Mouse (Mus musculus) spleen, postnatal 4 days (tissue): ENCODE measurements around the gene Arhgef12.
"Not testable (repeated sequence)": the region's sequence is repeated elsewhere in the genome, so short reads cannot be mapped to it uniquely, and the experiment has no call there.

Experiments
- DNase-seq, 2 experiments: peaks; one replicate each; pipeline ENCODE4 v3.0.0; 2022; ENCODE audit warnings: low spot score in 2 of 2

Arhgef12 gene

GRCm38 (mm10) chr9:43107187-43107517, at the start of gene Arhgef12:
Arhgef12 (minus strand) TSS chr9:43107239.
- no peak for DNase-seq

GRCm38 (mm10) chr9:43155960-43156359, 48.9 kb upstream of the Arhgef12 start:
- DNase-seq: no peak

- DNase-seq: no peak
Measured at GRCm38 (mm10) chr9:43151779-43152178, 44.7 kb upstream of the Arhgef12 start.

DNA sequence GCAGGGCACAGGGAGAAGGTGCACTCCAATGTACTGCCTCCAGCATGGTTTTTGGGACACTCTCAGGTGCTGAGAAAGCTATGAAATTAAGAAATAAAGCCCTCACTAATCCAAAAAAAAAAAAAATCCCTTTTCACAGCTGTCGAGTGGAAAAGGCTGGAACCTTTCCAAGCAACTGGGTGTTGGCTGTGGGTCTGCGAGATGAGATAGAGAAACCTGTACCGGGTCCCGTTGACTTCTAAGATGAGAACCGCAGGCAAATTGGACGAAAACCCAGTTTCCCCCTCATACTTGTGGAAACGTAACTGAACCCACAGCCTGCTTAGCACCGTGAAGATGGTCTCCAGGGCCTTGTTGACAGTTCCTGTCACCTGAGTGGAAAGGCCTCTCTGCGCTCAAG, 43.9 kb upstream of the Arhgef12 start:
- DNase-seq: peak in 1 of 2 experiments; percentile 21

DNA sequence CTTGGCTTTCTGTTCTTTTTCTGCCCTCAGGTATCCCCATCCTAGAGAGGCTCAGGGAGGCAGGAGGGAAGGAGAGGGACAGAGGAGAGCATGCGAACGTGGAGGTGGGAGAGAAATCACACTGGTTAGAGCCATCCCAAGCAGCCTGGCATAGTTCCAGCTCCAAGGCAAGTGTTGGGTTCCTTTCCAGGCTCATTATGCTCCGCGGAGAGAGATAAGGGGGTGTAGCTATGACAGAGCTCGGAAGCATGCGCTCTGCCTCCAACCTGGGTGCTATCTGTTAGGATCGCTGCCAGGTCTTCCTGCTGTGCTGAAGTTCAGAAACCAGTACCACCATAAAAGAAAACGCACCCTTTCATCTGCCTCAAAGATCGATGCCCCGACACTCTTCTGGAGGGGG, 43.0 kb upstream of the Arhgef12 start:
- DNase-seq: peak in 1 of 2 experiments; percentile 36

GRCm38 (mm10) chr9:43149498-43149897, 42.5 kb upstream of the Arhgef12 start:
- DNase-seq: no peak

DNA sequence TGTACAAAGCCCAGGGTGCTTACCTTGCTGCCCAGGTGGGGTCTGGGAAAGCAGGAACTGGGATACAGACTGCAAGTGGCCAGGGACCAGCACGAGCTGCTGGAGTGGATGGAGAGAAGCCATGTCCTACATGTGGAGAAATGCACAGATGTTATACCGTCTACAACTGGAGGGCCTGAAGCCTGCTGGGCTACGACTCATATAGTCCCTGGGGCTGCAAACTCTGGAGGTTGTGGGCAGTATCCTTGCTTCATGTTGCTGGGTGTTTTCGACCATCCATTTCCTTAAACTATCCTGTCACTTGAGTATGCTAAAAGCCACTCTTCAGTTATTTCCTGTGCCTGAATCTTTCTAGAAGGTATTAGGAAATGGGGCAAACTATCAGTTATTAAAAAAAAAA, 38.2 kb upstream of the Arhgef12 start:
- no peak for DNase-seq

DNA sequence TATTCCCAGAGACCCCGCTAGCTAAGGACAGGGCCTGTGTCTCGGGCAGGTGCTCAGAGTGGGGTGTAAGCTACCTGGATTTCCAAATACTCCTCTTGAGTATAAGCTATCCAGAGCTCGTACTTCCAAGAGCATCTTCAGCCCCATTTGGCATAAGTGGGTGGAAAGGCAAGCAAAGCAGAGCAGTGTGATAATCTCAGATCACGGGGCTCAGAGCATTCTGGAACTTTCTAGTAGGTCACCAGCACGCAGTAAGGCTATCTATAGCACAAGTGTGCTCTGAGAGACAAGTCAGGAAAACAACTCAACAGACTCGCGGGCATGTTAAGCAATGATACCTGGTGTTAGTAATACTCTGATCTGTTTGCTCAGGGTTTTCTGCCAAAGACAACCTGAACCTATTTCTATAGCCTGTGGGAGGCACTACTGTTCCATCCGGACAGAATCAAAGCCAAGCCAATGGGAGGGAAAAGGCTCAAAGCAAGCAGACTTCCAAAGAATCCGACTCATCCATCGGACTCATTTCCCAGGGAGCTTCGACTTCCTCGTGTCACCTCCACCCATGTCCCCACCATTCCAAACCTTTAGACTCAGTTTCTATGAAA, 37.3 kb upstream of the Arhgef12 start:
- DNase-seq: no peak

DNA sequence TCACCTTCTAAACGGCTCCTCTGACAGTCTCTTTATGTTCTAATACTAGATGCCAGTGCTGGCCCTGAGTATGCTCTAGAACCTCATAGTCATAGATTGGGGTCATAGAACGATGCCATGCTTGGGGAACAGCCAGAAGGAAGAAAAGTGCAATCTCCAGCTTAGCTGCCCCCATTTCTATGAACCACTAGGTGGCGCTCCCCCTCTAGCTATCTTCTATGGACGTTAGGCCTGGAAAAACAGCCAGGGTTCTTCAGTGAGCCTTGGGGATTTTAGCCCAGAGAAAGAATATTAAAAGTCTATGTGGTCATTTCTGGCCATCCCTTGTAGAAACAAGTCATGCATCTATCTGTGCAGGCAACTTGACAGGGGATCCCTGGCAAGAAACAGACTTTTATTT, 34.8 kb upstream of the Arhgef12 start:
- DNase-seq: peak; percentile 57 to 83

- no peak for DNase-seq
Measured at GRCm38 (mm10) chr9:43133525-43133924, 26.5 kb upstream of the Arhgef12 start.

DNA sequence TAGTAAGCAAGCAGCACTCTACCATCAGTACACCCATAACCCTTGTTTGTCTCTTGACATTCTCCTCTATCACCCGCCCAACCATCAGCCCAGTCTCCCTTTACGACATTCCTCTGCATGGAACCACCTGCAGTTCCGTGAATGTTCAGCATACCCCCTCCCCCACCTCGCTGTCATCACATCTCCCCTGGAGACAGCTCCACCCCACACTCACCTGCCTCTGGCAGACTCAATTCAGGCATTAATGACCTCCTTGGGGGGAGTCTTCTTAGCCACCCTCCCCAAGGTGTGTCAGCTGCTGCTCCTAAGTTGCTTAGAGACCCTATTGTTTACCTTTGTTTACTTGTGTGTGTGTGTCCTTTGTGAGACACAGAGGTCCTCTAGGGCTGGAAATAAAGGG, 25.3 kb upstream of the Arhgef12 start:
- DNase-seq: no peak

DNA sequence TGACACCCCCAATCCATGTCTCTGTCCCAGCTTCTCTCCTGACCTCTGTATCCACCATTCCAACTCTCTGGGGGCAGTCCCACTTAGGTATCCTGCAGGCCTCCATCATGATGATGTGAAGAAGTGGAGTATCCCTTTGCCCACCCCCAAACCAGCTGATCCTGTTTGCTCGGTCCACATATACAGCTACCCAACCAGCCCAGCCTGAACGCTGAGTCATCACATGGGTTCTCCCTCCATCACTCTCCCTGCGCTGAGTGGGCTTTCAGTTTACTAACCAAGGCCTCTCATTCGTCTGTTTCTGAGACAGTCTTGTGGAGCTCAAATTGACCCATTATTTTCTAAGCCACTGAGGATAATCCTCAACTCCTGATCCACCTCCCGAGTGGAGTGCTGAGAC, 24.9 kb upstream of the Arhgef12 start:
- DNase-seq: no peak

- no peak for DNase-seq
Measured at GRCm38 (mm10) chr9:43130684-43131083, 23.6 kb upstream of the Arhgef12 start.

DNA sequence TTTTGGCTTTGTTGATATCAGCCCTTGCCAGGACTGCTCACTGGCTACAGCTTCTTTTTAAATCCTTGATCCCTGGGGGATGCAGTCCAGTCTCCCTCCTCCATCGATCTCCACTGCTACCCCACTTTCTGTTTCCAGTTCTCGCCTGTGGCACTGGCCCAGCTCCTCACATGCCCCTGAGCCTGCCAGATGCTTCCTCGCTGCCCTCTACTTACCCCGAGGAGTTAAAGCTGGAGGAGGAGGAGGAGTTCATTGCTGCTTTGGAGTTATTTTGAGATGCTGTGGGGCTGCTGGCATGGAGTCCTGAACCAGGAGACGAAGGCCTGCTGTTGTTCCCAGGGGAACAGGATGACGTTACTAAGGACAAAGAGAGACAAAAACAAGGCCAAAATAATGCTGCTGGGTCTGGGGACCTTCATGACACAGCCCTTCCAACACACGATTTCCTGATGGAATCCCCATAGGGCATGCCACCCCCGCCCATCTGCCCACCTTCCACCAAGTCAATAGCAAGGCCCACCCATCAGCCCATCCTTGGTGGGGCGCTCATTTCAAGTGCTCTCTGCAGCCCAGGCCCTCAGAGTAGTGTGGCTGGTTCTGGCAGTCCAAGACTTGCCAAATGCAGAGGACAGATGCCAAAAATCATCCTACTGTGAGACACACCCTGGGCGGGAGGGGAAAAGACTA, 20.2 kb upstream of the Arhgef12 start:
- no peak for DNase-seq

DNA sequence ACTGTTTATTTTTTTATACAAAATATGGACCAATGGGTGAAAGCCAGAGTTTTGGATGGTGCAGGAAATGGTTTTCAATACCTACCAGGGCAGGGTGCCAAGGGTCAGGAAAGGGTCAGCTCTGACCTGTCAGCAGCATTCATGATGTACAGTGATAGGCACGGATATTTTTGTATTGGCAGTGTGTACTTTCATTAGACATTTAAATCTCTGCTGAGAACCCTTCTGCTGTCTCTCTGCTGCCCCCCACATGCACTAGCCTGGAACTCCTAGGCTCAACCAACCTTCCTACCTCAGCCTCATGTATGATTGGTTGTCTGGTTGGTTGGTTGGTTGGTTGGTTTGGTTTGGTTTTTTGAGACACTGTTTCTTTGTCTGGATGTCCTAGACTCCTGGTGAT, 15.3 kb upstream of the Arhgef12 start:
- no peak for DNase-seq

GRCm38 (mm10) chr9:43121948-43122347, 14.9 kb upstream of the Arhgef12 start:
- DNase-seq: not testable (repeated sequence)

DNA sequence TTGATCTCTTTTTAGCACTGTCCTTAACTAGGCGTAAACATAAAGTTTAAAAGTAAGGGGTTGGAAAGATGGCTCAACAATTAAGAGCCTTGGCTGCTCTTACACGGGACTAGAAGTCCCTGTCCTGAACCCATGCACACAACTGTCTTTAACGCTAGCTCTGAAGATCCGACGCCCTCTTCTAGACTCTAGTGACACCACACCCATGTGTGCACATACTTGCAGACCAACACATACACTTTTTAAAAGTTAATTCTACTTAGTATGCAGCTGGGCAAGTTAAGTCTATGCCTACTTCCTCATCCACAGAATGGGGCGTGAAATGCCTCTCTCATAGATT, 9.9 kb upstream of the Arhgef12 start:
- DNase-seq: no peak

DNA sequence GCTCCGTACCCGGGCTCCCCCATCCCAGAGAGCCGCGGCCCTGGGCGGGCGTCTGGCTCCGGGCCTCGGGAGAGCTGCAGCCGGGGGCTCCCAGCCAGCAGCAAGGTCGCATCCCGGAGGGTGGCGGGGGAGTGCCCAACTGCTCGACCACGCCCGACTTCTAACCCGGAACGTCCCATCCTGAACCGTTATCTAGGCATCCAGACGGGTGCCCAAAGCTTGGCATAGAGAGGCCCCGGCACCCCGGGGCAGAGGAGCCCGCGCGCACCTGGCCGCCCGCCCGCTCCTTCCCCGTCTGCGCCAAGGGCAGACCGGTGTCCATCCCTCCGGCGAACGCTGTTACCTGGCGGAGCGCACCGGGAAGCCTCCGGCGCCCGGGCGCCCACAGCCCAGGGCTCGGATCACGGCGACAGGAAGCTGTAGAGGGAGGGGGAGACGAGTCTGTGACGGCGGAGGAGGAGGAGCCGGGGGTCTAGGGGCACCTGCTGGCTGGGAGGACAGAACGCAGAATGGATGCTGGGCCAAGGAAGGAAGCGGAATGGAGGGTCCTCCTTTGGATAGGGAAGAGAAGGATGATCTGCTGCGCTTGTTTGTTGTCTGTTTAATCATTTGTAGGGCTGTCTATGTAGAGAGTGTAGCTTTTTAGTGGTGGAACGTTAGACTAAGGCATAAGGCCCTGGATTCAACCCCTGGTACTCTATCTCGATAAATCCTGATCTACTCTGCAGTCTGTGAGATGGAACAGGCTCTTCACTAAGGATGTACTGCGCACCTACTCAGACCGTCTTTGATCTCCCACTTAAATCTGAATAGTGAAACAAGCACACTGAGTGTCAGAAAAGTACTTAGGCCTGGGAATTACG, 9.3 kb upstream of the Arhgef12 start, which contains the start of gene Tmem136:
Gene Tmem136 (minus strand): TSS at position 437 of the 863 bp plus-strand sequence.
- peak; percentile 89 for DNase-seq

DNA sequence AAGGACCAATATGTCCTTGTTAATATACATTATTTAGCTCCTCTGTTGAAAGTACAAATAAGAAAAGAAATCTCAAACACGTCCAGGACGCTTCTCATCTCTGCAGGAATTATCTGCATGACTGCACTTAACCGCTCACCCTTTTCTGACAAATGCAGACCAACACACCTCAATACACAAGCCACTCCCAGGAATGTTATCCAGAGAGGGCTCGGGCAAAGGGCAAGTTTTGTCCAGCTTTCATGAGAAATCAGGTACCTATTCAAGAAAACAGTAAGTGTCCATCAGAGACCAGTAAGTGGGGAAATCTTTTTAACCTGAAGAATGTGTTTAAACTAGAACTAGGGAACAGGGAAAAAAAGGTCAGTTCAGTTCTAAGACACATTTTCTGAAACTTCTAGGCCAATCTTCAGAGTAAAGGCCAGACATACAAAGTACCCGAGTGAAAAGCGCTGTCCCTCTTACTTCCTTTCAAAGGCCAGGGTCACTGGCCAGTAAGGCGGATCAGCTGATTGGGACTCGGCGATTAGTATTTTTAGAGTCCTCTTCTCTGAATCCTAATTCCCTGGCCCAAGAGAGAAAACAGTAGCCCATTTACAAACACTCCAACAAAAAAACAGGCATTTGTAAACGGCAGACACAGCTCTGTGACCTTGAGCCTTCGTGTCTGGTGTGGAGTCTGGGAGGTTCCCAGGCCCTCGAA, 8.5 kb upstream of the Arhgef12 start:
- no peak for DNase-seq

DNA sequence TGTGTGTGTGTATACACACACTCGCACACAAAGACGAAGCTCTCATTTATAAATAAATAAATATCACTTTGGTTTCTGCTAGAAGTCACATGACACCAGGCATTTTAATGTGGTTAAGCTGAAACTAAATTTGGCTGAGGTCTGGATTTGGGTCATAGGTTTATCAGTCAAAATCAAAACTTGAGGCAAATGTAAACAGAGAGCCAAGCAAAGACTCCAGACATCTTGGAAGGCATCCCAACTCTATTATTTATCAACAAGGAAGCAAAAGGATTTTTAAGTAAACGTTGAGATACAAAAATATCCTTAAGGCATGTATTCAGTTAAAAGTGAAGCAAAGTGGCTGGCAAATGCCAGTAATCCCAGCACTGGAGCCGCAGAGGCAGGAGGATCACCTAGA, 7.8 kb upstream of the Arhgef12 start:
- DNase-seq: no peak

- no peak for DNase-seq
Measured at GRCm38 (mm10) chr9:43110286-43110980, 3.4 kb upstream of the Arhgef12 start.

DNA sequence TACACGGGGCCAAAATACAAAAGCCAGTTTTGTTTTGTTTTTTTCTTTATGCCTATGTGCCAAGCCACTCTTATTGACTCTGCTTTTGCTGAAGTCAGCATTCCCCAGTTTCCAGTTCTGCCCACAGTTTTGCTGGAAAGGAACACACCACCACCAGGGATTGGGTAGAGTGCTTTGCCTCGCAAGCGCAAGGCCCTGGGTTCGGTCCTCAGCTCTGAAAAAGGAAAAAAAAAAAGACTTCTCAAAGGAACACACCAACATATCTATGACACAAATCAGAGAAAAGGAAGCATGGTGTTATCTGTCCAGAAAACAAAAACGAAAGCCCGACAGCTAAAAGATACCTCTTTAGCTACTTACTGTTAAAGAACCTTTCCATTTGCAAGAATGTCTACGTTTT, 2.1 kb upstream of the Arhgef12 start:
- DNase-seq: no peak
